Mouse (Mus musculus) stomach, postnatal 0 days (tissue): ENCODE data around the gene Nrp2. TPM values are rescaled to one million over a fixed set of nuclear protein-coding genes. Genes with fewer than 3 reads are reported as not detected.

Experiments used
- ATAC-seq: fragments of 200-750 bp; cut with Nextera tagmentation; 2 replicates; pipeline ENCODE4 v1.8.0; 2017; ENCODE audit not compliant: low FRiP score, low TSS enrichment
- DNase-seq: peaks from one replicate; pipeline ENCODE4 v3.0.0-alpha.2; 2016; ENCODE audit warnings: low spot score
- H3K27ac ChIP-seq: fragments of 300-500 bp; sonication (generic); replicated peaks from 2 replicates; pipeline ENCODE4 v1.5.1; 2014; ENCODE audit warnings: mild to moderate bottlenecking, control low read depth
- H3K27me3 ChIP-seq: fragments of 300-500 bp; sonication (generic); 2 replicates; pipeline ENCODE4 v1.6.1; 2014; ENCODE audit warnings: low read length; ENCODE audit not compliant: control insufficient read depth, insufficient read depth
- H3K36me3 ChIP-seq: fragments of 300-500 bp; sonication (generic); 2 replicates; pipeline ENCODE4 v1.6.1; 2014; ENCODE audit warnings: low read length, mixed read lengths; ENCODE audit not compliant: control insufficient read depth, insufficient read depth
- H3K4me1 ChIP-seq: fragments of 300-500 bp; sonication (generic); replicated peaks from 2 replicates; pipeline ENCODE4 v1.6.1; 2014; ENCODE audit warnings: antibody characterized with exemption; ENCODE audit not compliant: control insufficient read depth, insufficient read depth
- H3K4me2 ChIP-seq: fragments of 300-500 bp; sonication (generic); replicated peaks from 2 replicates; pipeline ENCODE4 v1.6.1; 2014; ENCODE audit warnings: low read depth, mild to moderate bottlenecking, control low read depth, moderate library complexity
- H3K4me3 ChIP-seq: fragments of 300-500 bp; sonication (generic); 2 replicates; pipeline ENCODE4 v1.5.1; 2014; ENCODE audit warnings: low read depth, low read length, control low read depth
- H3K9ac ChIP-seq: fragments of 300-500 bp; sonication (generic); 2 replicates; pipeline ENCODE4 v1.6.1; 2014; ENCODE audit warnings: mild to moderate bottlenecking, low read length, control low read depth, mixed read lengths
- H3K9me3 ChIP-seq: fragments of 300-500 bp; sonication (generic); 2 replicates; pipeline ENCODE4 v1.6.1; 2016; ENCODE audit warnings: low read length; ENCODE audit not compliant: control insufficient read depth
- CTCF ChIP-seq: IDR thresholded peaks from 2 replicates; pipeline ENCODE4 v1.5.1; 2016; ENCODE audit warnings: antibody characterized with exemption, low read depth, mild to moderate bottlenecking, moderate library complexity
- EP300 ChIP-seq: optimal IDR thresholded peaks from 2 replicates; pipeline ENCODE3; 2016; ENCODE audit warnings: antibody characterized with exemption
- WGBS: fragments of 180-500 bp; shearing (Covaris S2); extraction: QIAGEN DNeasy Blood & Tissue Kit; methylation state at CpG from one replicate; pipeline ENCODE4 v1.1.7; 2014; 5-methylcytosine and 5-hydroxymethylcytosine counted together
- polyA plus RNA-seq: library from polyadenylated mRNA; unstranded; fragments of >200 nt; fragmentation: Nextera tagmentation; extraction: Ambion mirVana; gene quantifications from 2 replicates; pipeline ENCODE4 v1.2.1, GENCODE M21; 2015

The Nrp2 gene
- polyA plus RNA-seq, 1 experiment from 2014 or later, result 10.2 TPM

GRCm38 (mm10) chr1:62796038-62796647 is 93.1 kb downstream of the Nrp2 start:
- no peaks in the 10 kb centered on the region for H3K36me3 ChIP-seq
- peak; percentile 85 for DNase-seq

GRCm38 (mm10) chr1:62799427-62799826 is 96.3 kb downstream of the Nrp2 start:
- TF ChIP-seq EP300, result no peak
- no peak for TF ChIP-seq CTCF
- no peaks in the 10 kb centered on the region for H3K27me3 ChIP-seq
- H3K9ac ChIP-seq, result no peak overlapping the region
- H3K4me1 ChIP-seq, result 0 out of 2 replicates have a peak, but pooled peaks cover 2% of the 10 kb centered on the region
- H3K27ac ChIP-seq, result no peak overlapping the region
- ATAC-seq (no peak), DNase-seq (no peak)
- H3K4me3 ChIP-seq, result no peak overlapping the region
- H3K36me3 ChIP-seq, result no peaks in the 10 kb centered on the region
- 39% methylated on average over 4 of the region's 4 CpGs for WGBS
- no peak overlapping the region for H3K4me2 ChIP-seq
- no peaks in the 10 kb centered on the region for H3K9me3 ChIP-seq

More at GRCm38 (mm10) chr1:62796038-62796647, 93.1 kb downstream of the Nrp2 start:
- Histone ChIP-seq H3K4me1 (0 out of 2 replicates have a peak, but pooled peaks cover 2% of the 10 kb centered on the region), H3K9ac (0 out of 2 replicates have a peak overlapping the region, but pooled peaks have one; percentile 23), H3K4me2 (peak overlapping the region; percentile 55), H3K27ac (0 out of 2 replicates have a peak overlapping the region, but pooled peaks have one; percentile 13), H3K9me3 (no peaks in the 10 kb centered on the region), H3K4me3 (peak overlapping the region; percentile 26), H3K27me3 (no peaks in the 10 kb centered on the region)
- ATAC-seq, result peak; percentile 86
- TF ChIP-seq EP300 (no peak), CTCF (no peak)
- 38% methylated on average over 9 of the region's 9 CpGs for WGBS

GRCm38 (mm10) chr1:62800351-62800750 is 97.3 kb downstream of the Nrp2 start:
- H3K4me1 ChIP-seq, result 0 out of 2 replicates have a peak, but pooled peaks cover 2% of the 10 kb centered on the region
- DNase-seq, result no peak
- H3K27me3 ChIP-seq, result no peaks in the 10 kb centered on the region
- no peak overlapping the region for H3K9ac ChIP-seq
- H3K9me3 ChIP-seq, result no peaks in the 10 kb centered on the region
- H3K4me2 ChIP-seq, result no peak overlapping the region
- 92% methylated on average over 5 of the region's 5 CpGs for WGBS
- no peaks in the 10 kb centered on the region for H3K36me3 ChIP-seq
- TF ChIP-seq CTCF (no peak), EP300 (no peak)
- ATAC-seq, result no peak
- H3K4me3 ChIP-seq, result no peak overlapping the region
- no peak overlapping the region for H3K27ac ChIP-seq

GRCm38 (mm10) chr1:62801429-62801828 is 98.3 kb downstream of the Nrp2 start:
- Histone ChIP-seq H3K9ac (no peak overlapping the region), H3K4me1 (no peaks in the 10 kb centered on the region), H3K36me3 (no peaks in the 10 kb centered on the region), H3K9me3 (no peaks in the 10 kb centered on the region), H3K27me3 (no peaks in the 10 kb centered on the region), H3K4me2 (no peak overlapping the region), H3K4me3 (no peak overlapping the region), H3K27ac (no peak overlapping the region)
- DNase-seq (no peak), ATAC-seq (no peak)
- WGBS, result 78% methylated on average over 4 of the region's 4 CpGs
- TF ChIP-seq CTCF, result no peak
- TF ChIP-seq EP300, result no peak

- no peak for ATAC-seq
- no peak for TF ChIP-seq CTCF
- H3K9ac ChIP-seq, result no peak overlapping the region
- H3K4me1 ChIP-seq, result no peaks in the 10 kb centered on the region
- no peak overlapping the region for H3K4me2 ChIP-seq
- no peak overlapping the region for H3K27ac ChIP-seq
- H3K36me3 ChIP-seq, result no peaks in the 10 kb centered on the region
- H3K4me3 ChIP-seq, result no peak overlapping the region
- H3K9me3 ChIP-seq, result no peaks in the 10 kb centered on the region
- no peaks in the 10 kb centered on the region for H3K27me3 ChIP-seq
- DNase-seq, result no peak
- 57% methylated on average over 3 of the region's 3 CpGs for WGBS
Observed at GRCm38 (mm10) chr1:62801842-62802241, 98.8 kb downstream of the Nrp2 start.

GRCm38 (mm10) chr1:62803544-62803943 is 100.5 kb downstream of the Nrp2 start:
- Histone ChIP-seq H3K27me3 (no peaks in the 10 kb centered on the region), H3K27ac (no peak overlapping the region), H3K4me2 (no peak overlapping the region), H3K9me3 (no peaks in the 10 kb centered on the region), H3K4me1 (no peaks in the 10 kb centered on the region), H3K9ac (no peak overlapping the region), H3K36me3 (no peaks in the 10 kb centered on the region), H3K4me3 (no peak overlapping the region)
- DNase-seq, result no peak
- 74% methylated on average over 1 of the region's 1 CpGs for WGBS
- no peak for ATAC-seq
- no peak for TF ChIP-seq EP300
- TF ChIP-seq CTCF, result no peak
